Mouse (Mus musculus): ENCODE data around the gene Nrap.

DNA sequence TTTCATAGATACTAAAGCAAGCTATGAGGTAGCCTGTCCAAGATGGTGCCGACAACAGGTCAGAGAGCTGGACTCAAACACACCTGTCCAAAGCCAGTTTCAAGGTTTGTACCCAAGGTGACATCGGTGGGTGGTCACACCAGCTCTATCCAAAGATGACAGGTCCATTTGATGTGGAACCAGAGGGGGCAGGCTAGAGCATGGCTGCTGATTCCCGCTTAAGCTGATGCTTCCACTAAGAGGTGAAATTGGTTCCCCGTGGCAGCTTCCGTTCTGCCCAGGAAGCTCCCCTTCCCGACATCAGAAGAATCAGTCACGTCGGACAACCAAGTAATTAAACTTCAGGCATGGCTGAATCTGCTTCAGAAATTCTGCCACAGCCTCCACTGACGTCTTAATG is 97.5 kb downstream of the Nrap start:
- no peak for TF ChIP-seq EP300 (IDR thresholded peaks at IDR 0.05; ENCODE audit: insufficient read depth, low read depth, low read length)
- TF ChIP-seq CTCF (IDR thresholded peaks at IDR 0.05; ENCODE audit: low read depth, low read length) = peak; percentile 11
- TF ChIP-seq POLR2A (IDR thresholded peaks at IDR 0.05; ENCODE audit: insufficient read depth, low read length) = no peak
